Mouse (Mus musculus) midbrain, embryonic 15.5 days (tissue): ENCODE measurements at regions not wholly inside any gene's neighbourhood (a gene's known extent, or its start where the extent isn't known, plus 50 kb on each side); places are given as distances from the start of the nearest gene placed in this dataset.

Experiments used
- ATAC-seq: fragments of 200-750 bp; cut with Nextera tagmentation; replicated peaks from 2 replicates; pipeline ENCODE4 v1.8.0; 2017; ENCODE audit warnings: moderate TSS enrichment
- H3K27ac ChIP-seq: fragments of 300-500 bp; sonication (generic); 2 replicates; pipeline ENCODE4 v1.5.1; 2015; ENCODE audit warnings: mild to moderate bottlenecking, inconsistent platforms
- H3K27me3 ChIP-seq: fragments of 300-500 bp; sonication (generic); replicated peaks from 2 replicates; pipeline ENCODE4 v1.6.1; 2015; ENCODE audit warnings: inconsistent platforms
- H3K36me3 ChIP-seq: fragments of 300-500 bp; sonication (generic); replicated peaks from 2 replicates; pipeline ENCODE4 v1.6.1; 2015; ENCODE audit warnings: inconsistent platforms
- H3K4me1 ChIP-seq: fragments of 300-500 bp; sonication (generic); 2 replicates; pipeline ENCODE4 v1.6.1; 2015; ENCODE audit warnings: inconsistent platforms
- H3K4me2 ChIP-seq: fragments of 300-500 bp; sonication (generic); 2 replicates; pipeline ENCODE4 v1.6.1; 2015; ENCODE audit warnings: inconsistent platforms, mild to moderate bottlenecking, moderate library complexity
- H3K4me3 ChIP-seq: fragments of 300-500 bp; sonication (generic); 2 replicates; pipeline ENCODE4 v1.5.1; 2015; ENCODE audit warnings: mild to moderate bottlenecking, inconsistent platforms
- H3K9ac ChIP-seq: fragments of 300-500 bp; sonication (generic); 2 replicates; pipeline ENCODE4 v1.6.1; 2015; ENCODE audit warnings: mild to moderate bottlenecking, inconsistent platforms
- H3K9me3 ChIP-seq: fragments of 300-500 bp; sonication (generic); 2 replicates; pipeline ENCODE4 v1.6.1; 2016; ENCODE audit warnings: inconsistent platforms
- WGBS: fragments of 180-500 bp; shearing (Covaris S2); methylation state at CpG from one replicate; pipeline ENCODE4 v1.1.7; 2015; ENCODE audit warnings: mixed read lengths; 5-methylcytosine and 5-hydroxymethylcytosine counted together

GRCm38 (mm10) chr12:10445738-10446137, 55.2 kb downstream of the Rdh14 start:
- ATAC-seq, result no peak

GRCm38 (mm10) chr12:10457960-10458655, 67.5 kb downstream of the Rdh14 start:
- WGBS, result 87% methylated on average over 1 of the region's 1 CpGs
- H3K9me3 ChIP-seq, result no peaks in the 10 kb centered on the region

More at GRCm38 (mm10) chr12:10445738-10446137, 55.2 kb downstream of the Rdh14 start:
- H3K4me2 ChIP-seq, result no peak overlapping the region
- no peaks in the 10 kb centered on the region for H3K36me3 ChIP-seq
- H3K27ac ChIP-seq, result no peak overlapping the region
- 83% methylated on average over 1 of the region's 1 CpGs for WGBS
- no peak overlapping the region for H3K9ac ChIP-seq
- H3K9me3 ChIP-seq, result no peaks in the 10 kb centered on the region
- H3K4me1 ChIP-seq, result no peaks in the 10 kb centered on the region
- no peaks in the 10 kb centered on the region for H3K27me3 ChIP-seq
- no peak overlapping the region for H3K4me3 ChIP-seq

GRCm38 (mm10) chr12:10461796-10462195, 71.2 kb downstream of the Rdh14 start:
- Histone ChIP-seq H3K4me1 (no peaks in the 10 kb centered on the region), H3K9me3 (no peaks in the 10 kb centered on the region), H3K4me3 (no peak overlapping the region), H3K27me3 (no peaks in the 10 kb centered on the region), H3K9ac (no peak overlapping the region), H3K36me3 (no peaks in the 10 kb centered on the region), H3K4me2 (no peak overlapping the region), H3K27ac (no peak overlapping the region)
- WGBS, result 91% methylated on average over 7 of the region's 7 CpGs
- ATAC-seq, result no peak

More at GRCm38 (mm10) chr12:10457960-10458655, 67.5 kb downstream of the Rdh14 start:
- Histone ChIP-seq H3K4me2 (no peak overlapping the region), H3K4me3 (no peak overlapping the region), H3K4me1 (no peaks in the 10 kb centered on the region), H3K36me3 (no peaks in the 10 kb centered on the region), H3K9ac (no peak overlapping the region), H3K27ac (no peak overlapping the region), H3K27me3 (no peaks in the 10 kb centered on the region)
- ATAC-seq, result no peak

- Histone ChIP-seq H3K4me1 (no peaks in the 10 kb centered on the region), H3K36me3 (no peaks in the 10 kb centered on the region), H3K27ac (no peak overlapping the region), H3K9me3 (no peaks in the 10 kb centered on the region), H3K9ac (no peak overlapping the region), H3K4me2 (no peak overlapping the region), H3K27me3 (no peaks in the 10 kb centered on the region), H3K4me3 (no peak overlapping the region)
- 56% methylated on average over 3 of the region's 3 CpGs for WGBS
- no peak for ATAC-seq
Measured at GRCm38 (mm10) chr12:10462956-10463355, 72.4 kb downstream of the Rdh14 start.

GRCm38 (mm10) chr12:10473986-10474385, 83.4 kb downstream of the Rdh14 start:
- H3K36me3 ChIP-seq, result no peaks in the 10 kb centered on the region
- ATAC-seq, result no peak
- no peak overlapping the region for H3K9ac ChIP-seq
- no peak overlapping the region for H3K4me2 ChIP-seq
- H3K27ac ChIP-seq, result no peak overlapping the region
- no peaks in the 10 kb centered on the region for H3K27me3 ChIP-seq
- H3K9me3 ChIP-seq, result no peaks in the 10 kb centered on the region
- no peaks in the 10 kb centered on the region for H3K4me1 ChIP-seq
- H3K4me3 ChIP-seq, result no peak overlapping the region
- WGBS, result 90% methylated on average over 1 of the region's 1 CpGs

- no peaks in the 10 kb centered on the region for H3K36me3 ChIP-seq
- no peak overlapping the region for H3K4me3 ChIP-seq
- H3K9ac ChIP-seq, result no peak overlapping the region
- H3K4me2 ChIP-seq, result no peak overlapping the region
- no peaks in the 10 kb centered on the region for H3K9me3 ChIP-seq
- no peak overlapping the region for H3K27ac ChIP-seq
- 58% methylated on average over 1 of the region's 1 CpGs for WGBS
- no peak for ATAC-seq
- no peaks in the 10 kb centered on the region for H3K4me1 ChIP-seq
- H3K27me3 ChIP-seq, result no peaks in the 10 kb centered on the region
Measured at GRCm38 (mm10) chr12:10480781-10481180, 90.2 kb downstream of the Rdh14 start.

- H3K27ac ChIP-seq, result no peak overlapping the region
- H3K9ac ChIP-seq, result no peak overlapping the region
- H3K9me3 ChIP-seq, result no peaks in the 10 kb centered on the region
- no peaks in the 10 kb centered on the region for H3K27me3 ChIP-seq
- H3K4me1 ChIP-seq, result no peaks in the 10 kb centered on the region
- H3K36me3 ChIP-seq, result no peaks in the 10 kb centered on the region
- 88% methylated on average over 4 of the region's 4 CpGs for WGBS
- no peak overlapping the region for H3K4me3 ChIP-seq
- H3K4me2 ChIP-seq, result no peak overlapping the region
- ATAC-seq, result no peak
Measured at GRCm38 (mm10) chr12:10482294-10483010, 91.9 kb downstream of the Rdh14 start.

GRCm38 (mm10) chr12:10506721-10507120, 116.1 kb downstream of the Rdh14 start:
- Histone ChIP-seq H3K4me3 (no peak overlapping the region), H3K4me1 (no peaks in the 10 kb centered on the region), H3K36me3 (no peaks in the 10 kb centered on the region), H3K4me2 (no peak overlapping the region), H3K9ac (no peak overlapping the region), H3K27me3 (no peaks in the 10 kb centered on the region), H3K9me3 (no peaks in the 10 kb centered on the region), H3K27ac (no peak overlapping the region)
- ATAC-seq, result no peak

- Histone ChIP-seq H3K27ac (no peak overlapping the region), H3K27me3 (no peaks in the 10 kb centered on the region), H3K4me1 (no peaks in the 10 kb centered on the region), H3K4me2 (no peak overlapping the region), H3K4me3 (no peak overlapping the region), H3K9ac (no peak overlapping the region), H3K9me3 (no peaks in the 10 kb centered on the region), H3K36me3 (no peaks in the 10 kb centered on the region)
- 86% methylated on average over 5 of the region's 5 CpGs for WGBS
- ATAC-seq, result no peak
Measured at GRCm38 (mm10) chr12:10513526-10513925, 123.0 kb downstream of the Rdh14 start.

GRCm38 (mm10) chr12:10514278-10514677, 123.7 kb downstream of the Rdh14 start:
- Histone ChIP-seq H3K36me3 (no peaks in the 10 kb centered on the region), H3K9ac (no peak overlapping the region), H3K4me1 (no peaks in the 10 kb centered on the region), H3K27ac (no peak overlapping the region), H3K4me2 (no peak overlapping the region), H3K9me3 (no peaks in the 10 kb centered on the region), H3K27me3 (no peaks in the 10 kb centered on the region), H3K4me3 (no peak overlapping the region)
- no peak for ATAC-seq
- 87% methylated on average over 8 of the region's 8 CpGs for WGBS

- Histone ChIP-seq H3K27me3 (no peaks in the 10 kb centered on the region), H3K27ac (no peak overlapping the region), H3K9ac (no peak overlapping the region), H3K9me3 (no peaks in the 10 kb centered on the region), H3K4me1 (no peaks in the 10 kb centered on the region), H3K4me2 (no peak overlapping the region), H3K4me3 (no peak overlapping the region), H3K36me3 (no peaks in the 10 kb centered on the region)
- no peak for ATAC-seq
- WGBS, result 69% methylated on average over 7 of the region's 7 CpGs
Measured at GRCm38 (mm10) chr12:10524509-10525286, 134.1 kb downstream of the Rdh14 start.

- H3K4me3 ChIP-seq, result no peak overlapping the region
- no peaks in the 10 kb centered on the region for H3K36me3 ChIP-seq
- no peak for ATAC-seq
- H3K4me2 ChIP-seq, result no peak overlapping the region
- H3K27ac ChIP-seq, result no peak overlapping the region
- H3K4me1 ChIP-seq, result no peaks in the 10 kb centered on the region
- no peak overlapping the region for H3K9ac ChIP-seq
- WGBS, result 85% methylated on average over 4 of the region's 4 CpGs
- H3K9me3 ChIP-seq, result no peaks in the 10 kb centered on the region
- H3K27me3 ChIP-seq, result no peaks in the 10 kb centered on the region
Measured at GRCm38 (mm10) chr12:10525934-10526333, 135.4 kb downstream of the Rdh14 start.
